Mouse (Mus musculus) stomach, embryonic 16.5 days (tissue): ENCODE measurements at regions not wholly inside any gene's neighbourhood (a gene's known extent, or its start where the extent isn't known, plus 50 kb on each side); places are given as distances from the start of the nearest gene placed in this dataset.

Experiments
- ATAC-seq: fragments of 200-750 bp; cut with Nextera tagmentation; 2 replicates; pipeline ENCODE4 v1.8.0; 2017; ENCODE audit warnings: moderate number of reproducible peaks, moderate TSS enrichment; ENCODE audit not compliant: insufficient read depth, low FRiP score
- H3K27ac ChIP-seq: fragments of 300-500 bp; sonication (generic); 2 replicates; pipeline ENCODE4 v1.5.1; 2014; ENCODE audit warnings: low read length
- H3K27me3 ChIP-seq: fragments of 300-500 bp; sonication (generic); 2 replicates; pipeline ENCODE4 v1.6.1; 2014; ENCODE audit warnings: low read length, control low read depth, mixed read lengths; ENCODE audit not compliant: control insufficient read depth, insufficient read depth
- H3K36me3 ChIP-seq: fragments of 300-500 bp; sonication (generic); 2 replicates; pipeline ENCODE4 v1.6.1; 2014; ENCODE audit warnings: low read length; ENCODE audit not compliant: control insufficient read depth, insufficient read depth
- H3K4me1 ChIP-seq: fragments of 300-500 bp; sonication (generic); 2 replicates; pipeline ENCODE4 v1.6.1; 2014; ENCODE audit warnings: low read length, control low read depth, mixed read lengths; ENCODE audit not compliant: control insufficient read depth, insufficient read depth
- H3K4me2 ChIP-seq: fragments of 300-500 bp; sonication (generic); 2 replicates; pipeline ENCODE4 v1.6.1; 2014; ENCODE audit warnings: low read depth, low read length, mixed read lengths
- H3K4me3 ChIP-seq: fragments of 300-500 bp; sonication (generic); replicated peaks from 2 replicates; pipeline ENCODE4 v1.5.1; 2014; ENCODE audit warnings: mild to moderate bottlenecking, low read length
- H3K9ac ChIP-seq: fragments of 300-500 bp; sonication (generic); 2 replicates; pipeline ENCODE4 v1.6.1; 2014; ENCODE audit warnings: low read length
- H3K9me3 ChIP-seq: fragments of 300-500 bp; sonication (generic); replicated peaks from 2 replicates; pipeline ENCODE4 v1.6.1; 2016; ENCODE audit warnings: low read length, control low read depth; ENCODE audit not compliant: control insufficient read depth
- WGBS: fragments of 180-500 bp; shearing (Covaris S2); extraction: QIAGEN DNeasy Blood & Tissue Kit; methylation state at CpG from one replicate; pipeline ENCODE4 v1.1.7; 2014; 5-methylcytosine and 5-hydroxymethylcytosine counted together

DNA sequence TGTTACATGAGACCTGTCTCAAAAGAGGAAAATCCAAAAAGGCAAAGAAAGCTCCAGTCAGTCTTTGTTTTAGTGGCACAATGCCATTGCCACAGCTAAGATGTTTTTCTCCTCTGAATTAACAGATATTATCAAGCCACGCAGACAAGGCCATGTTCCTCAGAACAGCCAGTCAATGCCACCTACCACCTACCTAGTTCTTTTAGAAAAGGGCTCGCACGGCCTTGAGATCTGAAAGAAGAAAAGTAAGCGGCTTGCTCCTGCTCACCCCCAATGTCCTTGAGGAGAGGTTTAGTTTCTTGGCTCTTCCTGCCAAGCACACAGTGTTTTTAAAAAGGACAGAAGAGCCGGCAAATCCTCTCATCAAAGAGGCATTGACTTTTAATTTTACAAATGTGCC is 88.7 kb upstream of the Noct start:
- Histone ChIP-seq H3K27ac (no peak overlapping the region; the same call in 1 of the 2 replicates), H3K4me2 (no peak overlapping the region), H3K9ac (no peak overlapping the region), H3K9me3 (no peaks in the 10 kb centered on the region), H3K4me1 (no peaks in the 10 kb centered on the region), H3K27me3 (no peaks in the 10 kb centered on the region), H3K36me3 (no peaks in the 10 kb centered on the region), H3K4me3 (no peak overlapping the region)
- 64% methylated on average over 5 of the region's 5 CpGs for WGBS
- ATAC-seq = no peak

DNA sequence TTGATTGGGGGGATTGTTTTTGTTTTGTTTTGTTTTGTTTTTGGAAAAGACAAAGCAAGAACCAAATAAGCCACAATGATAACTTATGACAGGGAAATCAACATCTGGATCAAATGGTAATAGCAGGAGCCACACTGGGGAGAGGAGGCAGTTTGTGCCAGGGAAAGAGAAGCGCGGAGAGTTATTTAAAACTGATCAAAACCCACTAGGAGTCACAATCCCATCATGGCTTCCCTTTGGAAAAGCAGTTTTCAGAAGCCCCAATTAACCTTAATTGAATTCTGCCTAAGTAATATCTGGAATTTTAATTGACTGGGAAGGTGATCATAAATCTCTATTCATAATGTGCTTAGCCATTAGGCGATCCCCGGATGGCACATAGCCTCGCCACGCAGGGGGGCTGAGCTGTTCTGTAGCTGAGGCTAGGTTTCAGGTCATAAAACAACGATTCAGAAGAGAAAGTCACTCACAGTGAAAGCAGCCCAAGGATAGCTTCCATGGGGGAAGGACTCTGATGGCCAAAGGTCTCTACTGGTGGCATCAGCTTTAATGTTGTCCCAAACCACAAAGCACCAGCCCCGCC is 86.4 kb upstream of the Noct start:
- no peak for ATAC-seq
- Histone ChIP-seq H3K4me3 (no peak overlapping the region), H3K9ac (no peak overlapping the region), H3K27me3 (no peaks in the 10 kb centered on the region), H3K27ac (no peak overlapping the region), H3K4me2 (no peak overlapping the region), H3K9me3 (no peaks in the 10 kb centered on the region), H3K36me3 (no peaks in the 10 kb centered on the region), H3K4me1 (no peaks in the 10 kb centered on the region)
- 88% methylated on average over 8 of the region's 8 CpGs for WGBS

DNA sequence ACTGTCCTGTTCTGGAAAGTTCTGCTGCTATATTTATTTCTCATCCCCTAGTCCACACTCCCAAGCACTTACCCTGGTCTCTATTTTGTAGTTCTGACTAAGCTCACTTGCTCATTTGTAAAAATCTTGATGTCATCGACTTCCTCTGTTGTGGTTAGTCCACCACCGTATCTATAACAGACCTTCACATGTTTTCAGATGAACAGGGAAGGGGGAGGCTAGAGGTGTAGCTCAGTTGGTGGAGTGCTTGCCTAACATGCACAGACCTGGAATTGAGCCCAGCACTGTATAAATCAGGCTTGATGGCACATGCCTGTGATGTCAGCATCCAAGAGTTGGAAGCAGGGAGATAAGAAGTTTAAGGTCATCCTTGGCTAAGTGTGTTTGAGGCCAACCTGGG is 78.3 kb upstream of the Noct start:
- WGBS = 56% methylated on average over 2 of the region's 2 CpGs
- Histone ChIP-seq H3K27me3 (no peaks in the 10 kb centered on the region), H3K27ac (no peak overlapping the region), H3K4me2 (no peak overlapping the region), H3K9ac (no peak overlapping the region), H3K4me1 (no peaks in the 10 kb centered on the region), H3K36me3 (no peaks in the 10 kb centered on the region), H3K9me3 (no peaks in the 10 kb centered on the region), H3K4me3 (no peak overlapping the region)
- ATAC-seq = no peak

DNA sequence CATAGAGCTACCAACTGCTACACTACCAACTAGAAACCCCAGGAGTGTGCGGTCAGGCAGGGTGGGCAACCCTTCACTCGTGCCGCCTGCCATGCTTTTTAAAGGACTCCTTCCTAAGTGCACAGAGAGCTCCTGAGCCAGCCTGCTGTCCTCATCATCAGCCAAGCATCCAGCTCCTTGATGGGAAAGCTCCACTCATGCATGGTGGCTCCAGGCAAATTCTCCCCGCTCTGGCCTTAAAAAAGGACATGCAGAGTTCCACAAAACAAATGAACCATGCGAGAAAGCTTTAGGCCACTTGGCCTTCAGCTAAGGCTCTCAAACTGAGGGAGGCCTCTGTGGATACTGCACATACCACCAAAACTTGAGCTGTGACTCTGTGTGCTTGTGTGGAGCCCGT is 74.2 kb upstream of the Noct start:
- no peak for ATAC-seq
- Histone ChIP-seq H3K4me2 (no peak overlapping the region), H3K4me3 (no peak overlapping the region), H3K36me3 (no peaks in the 10 kb centered on the region), H3K9me3 (no peaks in the 10 kb centered on the region), H3K9ac (no peak overlapping the region), H3K4me1 (peaks cover 2% of the 10 kb centered on the region; the same call in 1 of the 2 replicates), H3K27me3 (no peaks in the 10 kb centered on the region), H3K27ac (no peak overlapping the region)
- 90% methylated on average over 6 of the region's 6 CpGs for WGBS

DNA sequence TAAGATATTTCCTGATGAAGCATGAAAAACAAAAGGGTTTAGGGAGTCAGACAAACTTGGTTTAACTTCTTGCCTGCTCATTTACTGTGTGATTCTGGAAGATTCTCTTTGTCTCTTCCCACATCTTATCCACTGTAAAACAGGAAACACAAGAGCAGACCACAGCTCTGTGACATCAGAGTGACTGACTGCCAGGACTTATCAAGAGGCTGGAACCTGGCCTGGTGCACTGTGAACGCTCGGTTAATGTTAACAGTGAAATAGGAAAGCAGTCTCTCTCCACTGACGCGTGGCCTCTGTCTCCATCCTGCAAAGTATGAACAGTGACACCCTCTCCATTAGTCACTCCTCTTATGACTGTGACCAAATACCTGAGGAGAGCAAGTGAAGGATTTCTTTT is 73.1 kb upstream of the Noct start:
- Histone ChIP-seq H3K36me3 (no peaks in the 10 kb centered on the region), H3K4me1 (peaks cover 9% of the 10 kb centered on the region; the same call in 1 of the 2 replicates), H3K27me3 (no peaks in the 10 kb centered on the region), H3K9me3 (no peaks in the 10 kb centered on the region), H3K27ac (no peak overlapping the region), H3K9ac (no peak overlapping the region), H3K4me2 (no peak overlapping the region), H3K4me3 (no peak overlapping the region)
- WGBS = 56% methylated on average over 4 of the region's 4 CpGs
- ATAC-seq = no peak

DNA sequence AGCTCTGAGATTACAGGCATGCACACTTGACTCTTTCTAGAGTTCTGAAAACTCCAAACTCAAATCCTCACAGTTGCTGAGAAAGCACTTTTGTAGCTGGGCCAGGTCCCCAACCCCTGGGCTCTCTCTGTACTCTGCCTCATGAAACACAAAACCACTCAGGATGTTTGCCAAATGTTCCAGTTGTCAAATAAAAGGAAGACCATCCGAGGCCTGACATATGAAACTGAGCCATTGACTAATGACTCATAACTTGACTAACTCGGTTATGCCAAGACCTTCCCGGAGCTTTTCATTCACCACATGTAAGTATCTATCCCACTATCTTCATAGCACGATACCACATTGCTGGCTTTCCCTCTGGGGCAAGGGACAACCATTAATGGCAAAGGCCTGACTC is 68.6 kb upstream of the Noct start:
- H3K36me3 ChIP-seq = no peaks in the 10 kb centered on the region
- H3K4me1 ChIP-seq = peaks cover 19% of the 10 kb centered on the region
- no peak for ATAC-seq
- H3K4me3 ChIP-seq = no peak overlapping the region
- H3K4me2 ChIP-seq = no peak overlapping the region
- H3K27ac ChIP-seq = peak overlapping the region; percentile 76; the same call in 1 of the 2 replicates
- H3K9ac ChIP-seq = no peak overlapping the region
- H3K9me3 ChIP-seq = no peaks in the 10 kb centered on the region
- WGBS = 19% methylated on average over 4 of the region's 4 CpGs
- H3K27me3 ChIP-seq = no peaks in the 10 kb centered on the region

DNA sequence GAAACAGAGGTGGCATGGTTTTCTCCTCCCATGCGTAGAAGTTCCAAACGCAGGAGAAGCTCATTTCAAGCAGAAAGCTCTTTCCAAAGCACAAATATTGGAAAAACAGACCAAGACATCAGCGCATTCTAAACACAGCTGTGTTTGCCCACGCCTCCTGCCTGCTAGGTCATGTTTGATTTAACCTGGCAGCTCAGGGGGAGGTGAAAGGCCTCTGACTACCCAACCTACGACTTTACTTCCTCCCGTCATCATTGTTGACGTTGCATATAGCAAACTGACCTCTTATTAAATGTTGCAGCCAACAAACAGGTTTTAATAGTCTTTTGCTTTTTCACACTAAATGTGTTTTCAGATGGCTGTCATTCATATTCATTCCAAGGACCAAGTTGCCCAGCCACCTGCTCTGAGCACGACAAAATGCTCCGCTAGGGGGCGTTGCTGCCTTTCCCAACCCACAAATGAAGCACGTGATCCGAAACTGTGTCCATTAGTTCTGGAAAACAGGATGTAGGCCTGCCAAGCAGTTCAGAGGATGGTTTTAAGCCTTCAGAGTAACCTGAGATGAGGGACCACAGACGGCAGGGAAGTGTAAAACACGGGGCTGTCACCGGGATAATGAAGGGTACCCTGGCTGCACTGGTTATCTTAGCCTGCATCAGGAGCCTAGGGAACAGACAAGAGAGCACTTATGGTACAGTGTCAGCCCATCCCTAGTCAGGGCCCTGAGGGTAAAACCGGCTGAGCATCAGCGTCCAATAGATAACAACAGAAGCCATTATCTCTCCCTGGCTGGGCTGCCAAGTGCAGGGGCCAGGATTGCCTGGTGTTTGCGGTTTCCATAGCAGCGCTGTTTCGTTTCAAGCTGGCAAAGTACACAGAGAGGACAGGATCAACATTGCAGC is 67.6 kb upstream of the Noct start:
- no peaks in the 10 kb centered on the region for H3K9me3 ChIP-seq
- no peaks in the 10 kb centered on the region for H3K27me3 ChIP-seq
- H3K4me2 ChIP-seq = peak overlapping the region; percentile 13; the same call in 1 of the 2 replicates
- ATAC-seq = peak; percentile 74; the same call in 1 of the 2 replicates
- peaks cover 19% of the 10 kb centered on the region for H3K4me1 ChIP-seq
- H3K4me3 ChIP-seq = no peak overlapping the region
- H3K9ac ChIP-seq = no peak overlapping the region
- WGBS = 23% methylated on average over 20 of the region's 20 CpGs
- peak overlapping the region; percentile 76 for H3K27ac ChIP-seq
- H3K36me3 ChIP-seq = no peaks in the 10 kb centered on the region

DNA sequence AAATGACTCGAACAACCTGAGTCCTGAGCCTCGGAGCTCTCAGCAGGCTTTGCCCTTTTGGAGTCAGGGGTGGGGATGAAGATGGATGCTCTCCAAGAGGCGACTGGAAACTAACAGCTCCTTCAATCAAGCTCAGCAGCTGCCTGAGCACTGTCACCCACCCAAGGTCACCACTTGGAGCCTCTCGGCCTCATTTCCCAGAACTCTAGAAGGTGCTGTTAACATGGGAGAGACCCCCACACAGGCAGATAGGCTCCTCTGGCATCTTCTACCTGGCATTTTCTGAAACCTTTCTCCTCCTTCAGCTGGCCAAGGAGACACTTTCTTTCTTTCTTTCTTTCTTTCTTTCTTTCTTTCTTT is 67.0 kb upstream of the Noct start:
- Histone ChIP-seq H3K9ac (no peak overlapping the region), H3K4me2 (no peak overlapping the region), H3K27me3 (no peaks in the 10 kb centered on the region), H3K27ac (0 out of 2 replicates have a peak overlapping the region, but pooled peaks have one; percentile 4), H3K36me3 (no peaks in the 10 kb centered on the region), H3K9me3 (no peaks in the 10 kb centered on the region), H3K4me3 (no peak overlapping the region), H3K4me1 (peaks cover 19% of the 10 kb centered on the region)
- whole genome bisulfite sequencing = 17% methylated on average over 4 of the region's 4 CpGs
- ATAC-seq = no peak

DNA sequence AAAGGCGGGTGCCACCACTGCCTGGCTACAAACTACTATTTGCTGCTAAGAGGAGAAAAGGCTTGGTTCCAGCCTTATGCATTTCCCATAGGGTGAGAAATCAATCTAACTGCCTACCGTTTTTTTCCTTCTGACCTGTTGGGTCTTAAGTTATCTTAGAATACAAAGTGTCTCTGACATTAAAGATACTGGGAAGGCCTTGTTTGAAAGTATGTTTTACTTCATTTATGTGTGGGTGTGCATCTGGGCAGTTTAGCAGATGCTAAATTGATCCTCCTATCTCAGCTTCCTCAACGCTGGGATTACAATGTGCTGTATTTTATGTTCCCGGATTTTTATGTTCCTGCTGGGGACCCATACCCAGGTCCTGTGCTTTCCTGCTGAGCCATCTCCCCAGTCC is 65.8 kb upstream of the Noct start:
- no peaks in the 10 kb centered on the region for H3K36me3 ChIP-seq
- no peak overlapping the region for H3K9ac ChIP-seq
- no peaks in the 10 kb centered on the region for H3K9me3 ChIP-seq
- no peaks in the 10 kb centered on the region for H3K27me3 ChIP-seq
- no peak overlapping the region for H3K4me2 ChIP-seq
- 64% methylated on average over 4 of the region's 4 CpGs for WGBS
- no peak for ATAC-seq
- no peak overlapping the region for H3K27ac ChIP-seq
- no peak overlapping the region for H3K4me3 ChIP-seq
- peaks cover 19% of the 10 kb centered on the region for H3K4me1 ChIP-seq
